In genomic region chr16:91224481-91225232, GRCm38 (mm10) we compare ENCODE assay signal across 9 mouse cellular contexts. TPM values are rescaled to one million over a fixed set of nuclear protein-coding genes. Genes with fewer than 3 reads are reported as not detected.
DNase-seq lines count a peak whose midpoint lies in the region; ATAC-seq and TF ChIP-seq lines count a peak whose summit lies in the region.
"Had no signal": no experiment of that assay in that cellular context is flagged by ENCODE, and none has a peak within 500 bp of the region (broad histone marks: within the 10 kb centered on the region; RNA-seq: fewer than 3 reads in every experiment).

No protein-coding gene starts in this region.

- peak; percentile 21 for DNase-seq in adrenal gland, postnatal 14 days
- no peak for DNase-seq in adrenal gland, postnatal 4 days (ENCODE audit: low spot score in 2 of 2)
- DNase-seq in lung, embryonic 14.5 days: no peak
- DNase-seq in lung, postnatal 25 days (ENCODE audit: low spot score): no peak
- peak; percentile 66 for DNase-seq in forebrain, postnatal 0 days
- no peak for DNase-seq in spleen, adult 12 weeks (ENCODE audit: low spot score)
- DNase-seq in gastrocnemius, postnatal 14 days: no peak

- peak overlapping the region; percentile 24 for H3K4me3 ChIP-seq in lung, embryonic 14.5 days (ENCODE audit: low read depth, low read length)
- H3K4me3 ChIP-seq in forebrain, postnatal 0 days (ENCODE audit: low read depth, low read length): peak overlapping the region; percentile 31
- H3K4me3 ChIP-seq: myocyte had no signal

- ATAC-seq in lung, embryonic 14.5 days (ENCODE audit: insufficient read depth): no peak
- ATAC-seq in forebrain, postnatal 0 days: no peak
- ATAC-seq in megakaryocyte progenitor cell, adult 5-6 weeks (replicated peaks; ENCODE audit: poor library complexity): 0 out of 2 replicates have a peak, but pooled peaks have one; percentile 22

- H3K4me2 ChIP-seq in lung, embryonic 14.5 days: peak overlapping the region; percentile 54
- H3K4me2 ChIP-seq in forebrain, postnatal 0 days (ENCODE audit: low read depth): peak overlapping the region; percentile 49

- under 1% methylated on average over 26 of the region's 26 CpGs for WGBS in lung, embryonic 14.5 days
- 1% methylated on average over 26 of the region's 26 CpGs for WGBS in forebrain, postnatal 0 days

- no peaks in the 10 kb centered on the region for H3K9me3 ChIP-seq in lung, embryonic 14.5 days (ENCODE audit: low read depth, low read length)
- no peaks in the 10 kb centered on the region for H3K9me3 ChIP-seq in forebrain, postnatal 0 days (ENCODE audit: low read length)

- TF ChIP-seq CTCF in lung, embryonic 14.5 days (IDR thresholded peaks at IDR 0.05; ENCODE audit: low read depth): peak; percentile 20
- peak; percentile 45; the same call in 1 of the 2 replicates for TF ChIP-seq CTCF in forebrain, postnatal 0 days (IDR thresholded peaks at IDR 0.05; ENCODE audit: low read depth)

- H3K4me1 ChIP-seq in lung, embryonic 14.5 days (ENCODE audit: insufficient read depth): no peaks in the 10 kb centered on the region
- no peaks in the 10 kb centered on the region; the same call in 1 of the 2 replicates for H3K4me1 ChIP-seq in forebrain, postnatal 0 days (ENCODE audit: insufficient read depth)

- peaks cover 100% of the 10 kb centered on the region for H3K27me3 ChIP-seq in lung, embryonic 14.5 days (ENCODE audit: insufficient read depth, low read length)
- H3K27me3 ChIP-seq in forebrain, postnatal 0 days (ENCODE audit: insufficient read depth, low read length): peaks cover 52% of the 10 kb centered on the region

- H3K27ac ChIP-seq in lung, embryonic 14.5 days (ENCODE audit: low read depth): no peak overlapping the region
- peak overlapping the region; percentile 1; the same call in 1 of the 2 replicates for H3K27ac ChIP-seq in forebrain, postnatal 0 days (ENCODE audit: low read depth, low read length)

- H3K36me3 ChIP-seq in lung, embryonic 14.5 days (ENCODE audit: insufficient read depth): no peaks in the 10 kb centered on the region
- no peaks in the 10 kb centered on the region for H3K36me3 ChIP-seq in forebrain, postnatal 0 days (ENCODE audit: insufficient read depth)

- intact Hi-C loops in gastrocnemius, postnatal 14 days (cut with DNase I; ENCODE audit: low total_unique reads): no loop called here

- H3K9ac ChIP-seq in lung, embryonic 14.5 days: no peak overlapping the region
- H3K9ac ChIP-seq in forebrain, postnatal 0 days: no peak overlapping the region

RNA-seq across cellular contexts. Expression of gene Olig2, which starts 0.6 kb away (rescaled TPM):
- total RNA-seq in adrenal gland, postnatal 14 days (2021): 0.15 TPM in 1 of 2 replicates, not detected in the other
- total RNA-seq in adrenal gland, postnatal 4 days (2021): under 1 TPM in 1 of 2 experiments, not detected in 1; 0.11 TPM
- polyA plus RNA-seq in lung, embryonic 14.5 days (2014; fragmentation: Nextera tagmentation; extraction: Ambion mirVana): not detected in 2 replicates
- 32.8 and 41.0 TPM in 2 replicates for total RNA-seq in forebrain, postnatal 0 days (2014; rRNA removed)
- 11.6 and 14.7 TPM in 2 replicates for polyA plus RNA-seq in forebrain, postnatal 0 days (2015; fragmentation: Nextera tagmentation; extraction: Ambion mirVana)
- total RNA-seq in megakaryocyte progenitor cell, adult 5-6 weeks (2015): not detected in 2 replicates
- not detected in 2 replicates for total RNA-seq in megakaryocyte progenitor cell, adult 5-6 weeks (2017)
- not detected for total RNA-seq in gastrocnemius, postnatal 14 days (2021)
- polyA plus RNA-seq: myocyte had no signal

RNA-seq across cellular contexts. Expression of gene Olig1, which starts 44.9 kb away (rescaled TPM):
- total RNA-seq in adrenal gland, postnatal 14 days (2021): 1.1 and 1.2 TPM in 2 replicates
- under 1 TPM in 1 of 2 experiments, not detected in 1; 0.65 TPM for total RNA-seq in adrenal gland, postnatal 4 days (2021)
- polyA plus RNA-seq in lung, embryonic 14.5 days (2014; fragmentation: Nextera tagmentation; extraction: Ambion mirVana): 0.08 and 0.11 TPM in 2 replicates
- total RNA-seq in forebrain, postnatal 0 days (2014; rRNA removed): 103 and 130 TPM in 2 replicates
- 127 and 138 TPM in 2 replicates for polyA plus RNA-seq in forebrain, postnatal 0 days (2015; fragmentation: Nextera tagmentation; extraction: Ambion mirVana)
- not detected in 2 replicates for total RNA-seq in megakaryocyte progenitor cell, adult 5-6 weeks (2015)
- not detected in 2 replicates for total RNA-seq in megakaryocyte progenitor cell, adult 5-6 weeks (2017)
- not detected for total RNA-seq in gastrocnemius, postnatal 14 days (2021)
- polyA plus RNA-seq: myocyte had no signal

Comparison
In these comparisons a context has a peak if more than half of its experiments do, and no peak if none do; other contexts are left out.
1. DNase-seq: peak in adrenal gland, postnatal 14 days (single experiment) and forebrain, postnatal 0 days (single experiment); none in adrenal gland, postnatal 4 days (0 of 2), lung, embryonic 14.5 days (single experiment), lung, postnatal 25 days (single experiment), spleen, adult 12 weeks (single experiment) and gastrocnemius, postnatal 14 days (single experiment).
2. RNA of gene Olig2, which starts 0.6 kb away (total RNA-seq): 32.8 to 41.0 TPM in forebrain, postnatal 0 days; 0.11 TPM in adrenal gland, postnatal 4 days, 0.15 TPM in adrenal gland, postnatal 14 days, not detected in megakaryocyte progenitor cell, adult 5-6 weeks and not detected in gastrocnemius, postnatal 14 days; every median in the first group is over 10 times any median in the second.
3. RNA of gene Olig1, which starts 44.9 kb away (total RNA-seq): 103 to 130 TPM in forebrain, postnatal 0 days; 1.1 to 1.2 TPM in adrenal gland, postnatal 14 days, 0.65 TPM in adrenal gland, postnatal 4 days, not detected in gastrocnemius, postnatal 14 days and not detected in megakaryocyte progenitor cell, adult 5-6 weeks; every median in the first group is over 10 times any median in the second.